Mouse (Mus musculus): ENCODE data around the gene Gm49711.
"Not testable (repeated sequence)": the region's sequence is repeated elsewhere in the genome, so short reads cannot be mapped to it uniquely, and the experiment has no call there.

The Gm49711 gene

GRCm38 (mm10) chr16:92195094-92195493 lies 137.0 kb downstream of the Gm49711 start:
- no peak for DNase-seq

GRCm38 (mm10) chr16:92196741-92197331 lies 138.7 kb downstream of the Gm49711 start:
- peak; percentile 61 to 68 for DNase-seq

GRCm38 (mm10) chr16:92200615-92201014 lies 142.5 kb downstream of the Gm49711 start:
- DNase-seq: peak in 1 of 2 experiments; percentile 17

GRCm38 (mm10) chr16:92203599-92203998 lies 145.5 kb downstream of the Gm49711 start:
- DNase-seq: peak in 1 of 2 experiments; percentile 15

- DNase-seq: no peak
Observed at GRCm38 (mm10) chr16:92209291-92209781, 151.2 kb downstream of the Gm49711 start.

GRCm38 (mm10) chr16:92210316-92210715 lies 152.2 kb downstream of the Gm49711 start:
- DNase-seq: not testable (repeated sequence)

GRCm38 (mm10) chr16:92213911-92214310 lies 155.8 kb downstream of the Gm49711 start:
- DNase-seq: not testable (repeated sequence)

- no peak for DNase-seq
Observed at GRCm38 (mm10) chr16:92215599-92216390, 157.7 kb downstream of the Gm49711 start.

- DNase-seq: no peak
Observed at GRCm38 (mm10) chr16:92220754-92221153, 162.6 kb downstream of the Gm49711 start.

- DNase-seq: no peak
Observed at GRCm38 (mm10) chr16:92228332-92228919, 170.3 kb downstream of the Gm49711 start.

- DNase-seq: no peak
Observed at GRCm38 (mm10) chr16:92230476-92230931, 172.4 kb downstream of the Gm49711 start.

GRCm38 (mm10) chr16:92234530-92234929 lies 176.4 kb downstream of the Gm49711 start:
- no peak for DNase-seq

- no peak for DNase-seq
Observed at GRCm38 (mm10) chr16:92235222-92235621, 177.1 kb downstream of the Gm49711 start.

Data from cerebellum, postnatal 14 days (tissue).